Mouse (Mus musculus) retina, postnatal 1 day (tissue): ENCODE measurements around the gene Insig2.

Experiments
- DNase-seq: peaks from one replicate; pipeline ENCODE4 v3.0.0-alpha.2; 2012

Insig2 gene

GRCm38 (mm10) chr1:121326591-121327343, 5.6 kb downstream of the Insig2 start:
- DNase-seq = peak; percentile 1

DNA sequence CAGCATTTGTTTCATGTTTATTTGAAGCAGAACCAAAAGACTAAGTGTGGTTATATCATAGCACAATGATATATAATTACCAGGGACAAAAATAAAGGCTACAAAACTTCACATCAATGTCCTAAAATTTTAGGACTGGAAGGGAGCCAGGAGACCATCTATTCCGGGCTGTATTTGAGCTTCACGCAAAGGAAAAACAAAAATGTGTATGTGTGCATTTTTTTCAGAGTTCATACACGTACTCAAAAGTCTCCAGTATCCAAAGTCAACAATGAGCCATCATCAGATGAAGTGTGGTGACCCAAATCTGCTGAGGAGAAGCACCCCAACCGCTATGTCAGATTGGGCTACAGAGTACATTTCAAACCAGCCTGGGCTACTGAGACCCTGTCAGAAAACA, 8.9 kb downstream of the Insig2 start:
- no peak for DNase-seq

- DNase-seq = peak; percentile 36
These were observed 17.5 kb downstream of the Insig2 start for GRCm38 (mm10) chr1:121314766-121315428.

- no peak for DNase-seq
These were observed 19.2 kb downstream of the Insig2 start for GRCm38 (mm10) chr1:121313181-121313580.

DNA sequence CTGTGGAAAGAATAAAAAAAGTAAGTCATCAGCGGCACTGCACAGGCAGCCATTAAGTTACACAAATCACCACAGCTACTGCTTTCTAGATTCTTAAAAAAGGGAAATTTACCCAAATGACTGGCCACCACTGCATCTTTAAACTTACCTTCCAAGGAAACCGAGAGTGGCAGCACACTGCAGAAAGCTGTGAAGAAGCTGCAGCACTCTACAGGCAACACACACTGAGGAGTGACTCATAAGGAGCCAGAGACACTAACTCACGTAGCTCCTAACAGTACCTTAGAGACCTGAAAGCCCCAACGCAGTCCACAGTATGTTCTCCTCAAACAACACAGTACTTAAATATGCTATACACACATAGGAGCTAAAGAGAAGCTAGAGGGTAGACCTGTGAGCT, 20.1 kb downstream of the Insig2 start:
- DNase-seq = no peak

DNA sequence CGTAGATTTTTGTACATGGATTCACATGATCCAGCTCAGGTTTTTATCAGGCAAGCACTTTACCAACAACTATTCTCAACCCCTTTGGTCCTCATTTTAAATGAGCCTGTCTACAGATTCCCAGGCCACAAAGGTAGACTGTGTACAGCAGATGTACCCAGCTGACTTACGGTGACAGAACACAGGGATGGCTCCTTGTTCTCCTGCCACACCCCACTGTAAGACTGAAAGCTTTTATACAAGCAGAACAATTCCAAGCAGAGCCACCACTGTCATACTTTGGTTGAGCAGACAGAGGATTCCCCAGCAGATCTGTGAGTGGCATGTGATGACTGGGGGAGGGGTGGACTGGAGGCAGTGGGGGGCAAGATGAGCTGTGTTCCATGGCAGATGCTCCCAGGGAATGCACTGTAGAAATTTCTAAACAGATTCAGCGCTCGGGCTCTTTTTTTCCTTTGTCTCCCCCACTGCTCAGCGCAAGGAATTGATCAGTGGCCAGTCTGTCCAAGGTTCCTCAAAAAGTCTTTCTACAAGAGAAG, 35.6 kb downstream of the Insig2 start:
- peak; percentile 14 for DNase-seq

- DNase-seq = no peak
These were observed 38.8 kb downstream of the Insig2 start for GRCm38 (mm10) chr1:121293571-121293970.

DNA sequence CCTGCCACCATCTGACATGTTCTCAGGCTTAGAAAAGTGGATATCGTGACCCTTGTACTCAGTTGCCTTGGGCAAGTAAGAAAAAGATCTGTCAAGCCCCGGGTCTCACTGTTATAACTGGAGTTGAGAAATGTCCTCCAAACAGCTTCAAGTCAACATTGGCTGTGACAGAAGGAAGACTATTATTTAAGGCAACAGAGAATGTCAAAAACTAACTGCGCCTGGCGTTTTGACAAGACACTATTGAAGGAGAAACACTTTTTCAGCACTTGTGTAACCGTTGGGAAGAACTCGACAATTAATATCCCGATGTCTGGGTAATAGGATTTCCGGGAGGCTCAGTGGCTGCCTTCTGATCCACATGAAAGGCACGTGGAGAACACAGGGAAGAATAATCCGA, 41.5 kb downstream of the Insig2 start:
- no peak for DNase-seq

- no peak for DNase-seq
These were observed 42.0 kb downstream of the Insig2 start for GRCm38 (mm10) chr1:121290340-121290739.

GRCm38 (mm10) chr1:121284197-121284596, 48.2 kb downstream of the Insig2 start:
- DNase-seq = no peak

DNA sequence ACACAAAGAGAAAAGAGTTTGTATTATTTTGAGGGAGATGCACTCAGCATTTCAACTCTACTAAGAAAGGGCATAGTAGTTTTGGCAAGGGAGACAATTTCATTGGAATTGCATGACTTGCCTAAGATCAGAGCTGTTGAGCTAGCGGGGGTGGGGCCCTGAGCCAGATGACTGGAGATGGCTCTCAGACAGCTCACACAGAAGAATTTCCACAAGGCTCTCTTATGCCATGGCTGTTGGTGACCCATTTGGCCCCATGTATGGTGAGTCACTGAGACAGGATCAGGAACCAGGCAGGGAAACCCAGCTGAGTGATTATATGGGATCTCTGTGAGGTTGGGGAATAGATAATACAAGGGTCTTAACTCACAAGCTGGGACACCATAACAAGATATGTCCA, 51.9 kb downstream of the Insig2 start:
- peak; percentile 26 for DNase-seq

DNA sequence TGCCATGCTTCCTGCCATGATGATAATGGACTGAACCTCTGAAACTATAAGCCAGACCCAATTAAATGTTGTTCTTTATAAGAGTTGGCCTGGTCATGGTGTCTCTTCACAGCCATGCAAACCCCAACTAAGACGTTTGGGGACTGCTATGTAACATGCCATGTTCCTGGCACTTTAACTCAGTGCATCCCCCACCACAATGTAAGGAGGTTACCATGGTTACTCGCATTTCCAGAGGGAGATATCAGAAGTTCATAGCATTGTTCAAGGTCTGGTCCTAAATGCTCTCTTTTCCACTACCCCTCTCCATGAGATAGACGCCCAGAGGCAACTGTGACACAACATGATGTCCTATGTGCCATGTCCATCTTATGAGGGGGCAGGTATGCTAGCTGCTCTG, 54.0 kb downstream of the Insig2 start:
- no peak for DNase-seq

DNA sequence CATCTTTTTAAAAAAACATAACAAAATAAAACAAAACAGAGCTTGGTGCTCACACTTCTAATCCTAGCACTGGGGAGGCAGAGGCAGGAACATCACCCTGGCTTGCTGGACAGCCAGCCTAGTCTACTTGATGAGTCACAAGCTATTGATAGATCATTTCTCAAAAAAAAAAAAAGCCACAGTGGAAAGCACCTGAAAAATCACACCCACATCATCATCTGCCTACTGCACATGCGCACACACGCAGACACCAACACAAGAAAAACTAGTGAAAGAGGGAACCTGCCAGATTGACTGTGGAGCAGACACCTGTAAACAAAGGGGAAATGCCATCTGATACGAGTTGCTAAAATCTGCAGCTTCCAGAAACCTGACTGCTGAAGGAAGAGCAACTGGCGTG, 54.9 kb downstream of the Insig2 start:
- DNase-seq = no peak

GRCm38 (mm10) chr1:121275961-121276506, 56.4 kb downstream of the Insig2 start:
- DNase-seq = no peak

GRCm38 (mm10) chr1:121260171-121260741, 72.1 kb downstream of the Insig2 start:
- peak; percentile 59 for DNase-seq
